Mouse (Mus musculus): Measurements from ENCODE around the gene Zfp874b. TPM values are rescaled to one million over a fixed set of nuclear protein-coding genes. Genes with fewer than 3 reads are reported as not detected.

The Zfp874b gene
- total RNA-seq, 2 experiments from 2014 or later: 18.4 to 20.2 TPM

Other genes starting within 250 kb of the Zfp874b start
- gene Zfp458, start 205.8 kb downstream of the Zfp874b start, total RNA-seq (2021): 10 to 100 TPM; 20.8 to 21.5 TPM
- gene Zfp457, start 177.8 kb downstream of the Zfp874b start, total RNA-seq (2021): 1 to 10 TPM; 4.6 to 5.8 TPM
- gene Zfp595, start 151.7 kb downstream of the Zfp874b start, total RNA-seq (2021): 1 to 10 TPM; 3.0 to 3.3 TPM
- gene Gm28044, start 123.7 kb downstream of the Zfp874b start, total RNA-seq (2021): 1 to 10 TPM; 1.9 to 2.4 TPM
- 1 to 10 TPM in 1 of 2 experiments, under 1 TPM in 1; 1.00 to 1.1 TPM for gene Zfp953, start 123.7 kb downstream of the Zfp874b start, total RNA-seq (2021)
- under 1 TPM; 0.50 to 0.56 TPM for gene Gm28041, start 108.5 kb downstream of the Zfp874b start, total RNA-seq (2021)
- gene Zfp456, start 108.4 kb downstream of the Zfp874b start, total RNA-seq (2021): under 1 TPM; 0.77 to 0.88 TPM
- 1 to 10 TPM; 2.4 TPM for gene Zfp429, start 84.4 kb downstream of the Zfp874b start, total RNA-seq (2021)
- gene Zfp459, start 62.8 kb downstream of the Zfp874b start, total RNA-seq (2021): 1 to 10 TPM; 2.5 to 2.9 TPM
- gene Zfp874a, start 32.6 kb downstream of the Zfp874b start, total RNA-seq (2021): 10 to 100 TPM; 14.3 to 15.7 TPM
- 1 to 10 TPM; 8.3 to 8.4 TPM for gene Zfp58, start 16.3 kb upstream of the Zfp874b start, total RNA-seq (2021)
- gene Gm26965, start 41.9 kb upstream of the Zfp874b start, total RNA-seq (2021): 1 to 10 TPM in 1 of 2 experiments, not detected in 1; 1.2 TPM
- gene Zfp87, start 41.9 kb upstream of the Zfp874b start, total RNA-seq (2021): 10 to 100 TPM; 23.8 to 24.5 TPM
- 10 to 100 TPM in 1 of 2 experiments, 1 to 10 TPM in 1; 9.9 to 10.8 TPM for gene Zfp748, start 69.6 kb upstream of the Zfp874b start, total RNA-seq (2021)
- 10 to 100 TPM in 1 of 2 experiments, 1 to 10 TPM in 1; 8.2 to 10.3 TPM for gene Zfp729b, start 125.4 kb upstream of the Zfp874b start, total RNA-seq (2021)
- 1 to 10 TPM in 1 of 2 experiments, under 1 TPM in 1; 0.20 to 1.8 TPM for gene Gm49345, start 153.5 kb upstream of the Zfp874b start, total RNA-seq (2021)
- 1 to 10 TPM; 8.9 to 9.0 TPM for gene Zfp729a, start 153.5 kb upstream of the Zfp874b start, total RNA-seq (2021)
- 10 to 100 TPM; 23.5 to 28.6 TPM for gene Zfp738, start 202.8 kb upstream of the Zfp874b start, total RNA-seq (2021)
- 10 to 100 TPM; 12.5 to 14.6 TPM for gene Zfp65, start 244.9 kb upstream of the Zfp874b start, total RNA-seq (2021)